In the genomic region with DNA sequence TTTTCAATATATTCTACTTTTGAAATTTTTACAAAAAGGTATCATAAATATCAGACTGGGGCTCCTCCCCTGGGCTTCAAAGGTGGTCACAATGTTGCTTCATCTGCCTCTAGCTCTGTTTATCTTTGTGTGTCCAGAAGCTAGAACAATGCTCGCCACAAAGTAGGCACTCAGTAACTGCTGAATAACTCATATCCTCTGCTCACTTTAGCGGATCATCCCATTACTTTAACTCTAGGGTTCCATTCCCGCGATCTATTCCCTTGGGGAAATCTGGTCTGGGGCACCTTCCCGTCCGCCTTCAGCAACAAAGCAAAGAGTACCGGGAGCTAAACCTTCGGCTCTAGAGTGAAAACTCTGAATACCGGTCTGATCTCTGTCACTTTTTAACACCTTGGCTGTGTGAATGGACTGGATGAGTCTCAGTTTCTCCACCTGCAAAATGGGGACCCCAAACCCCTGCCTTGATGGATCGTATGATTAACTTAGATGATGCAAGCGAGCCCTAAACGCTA, we compare ENCODE assay signal across 8 mouse cellular contexts. TPM values are rescaled to one million over a fixed set of nuclear protein-coding genes. Genes with fewer than 3 reads are reported as not detected.
DNase-seq lines count a peak whose midpoint lies in the region; ATAC-seq and TF ChIP-seq lines count a peak whose summit lies in the region.

No protein-coding gene starts in this region.

- peak; percentile 11 for DNase-seq in embryo, embryonic 10 days (ENCODE audit: low spot score)
- no peak for DNase-seq in embryo, embryonic 11 days
- DNase-seq in forebrain, postnatal 0 days = no peak
- no peak for DNase-seq in lung, postnatal 0 days (ENCODE audit: low spot score)
- no peak for DNase-seq in urinary bladder, postnatal 10 days (ENCODE audit: low spot score)
- DNase-seq in adrenal gland, postnatal 25 days = no peak

- peak overlapping the region; percentile 78 for H3K9ac ChIP-seq in forebrain, postnatal 0 days
- peak overlapping the region; percentile 83 for H3K9ac ChIP-seq in lung, postnatal 0 days (replicated peaks; ENCODE audit: low read depth)

- no peaks in the 10 kb centered on the region for H3K9me3 ChIP-seq in E14TG2a.4 (ENCODE audit: low read length)
- no peaks in the 10 kb centered on the region for H3K9me3 ChIP-seq in forebrain, postnatal 0 days (ENCODE audit: low read length)
- H3K9me3 ChIP-seq in lung, postnatal 0 days (ENCODE audit: low read length) = no peaks in the 10 kb centered on the region

- no peak for TF ChIP-seq CTCF in E14TG2a.4 (conservative IDR thresholded peaks at IDR 0.05; ENCODE audit: low read length)
- TF ChIP-seq CTCF in forebrain, postnatal 0 days (IDR thresholded peaks at IDR 0.05; ENCODE audit: low read depth) = no peak
- TF ChIP-seq CTCF in lung, postnatal 0 days (IDR thresholded peaks at IDR 0.05) = no peak

- ATAC-seq in forebrain, postnatal 0 days = no peak
- ATAC-seq in lung, postnatal 0 days = no peak
- no peak for ATAC-seq in megakaryocyte progenitor cell, adult 5-6 weeks (replicated peaks; ENCODE audit: poor library complexity)

- H3K36me3 ChIP-seq in E14TG2a.4 (ENCODE audit: insufficient read depth, low read length) = peaks cover 35% of the 10 kb centered on the region
- peaks cover 33% of the 10 kb centered on the region for H3K36me3 ChIP-seq in forebrain, postnatal 0 days (ENCODE audit: insufficient read depth)
- peaks cover 21% of the 10 kb centered on the region for H3K36me3 ChIP-seq in lung, postnatal 0 days (ENCODE audit: insufficient read depth, low read length)

- peaks cover 43% of the 10 kb centered on the region for H3K4me1 ChIP-seq in E14TG2a.4 (replicated peaks; ENCODE audit: low read depth, low read length)
- peaks cover 11% of the 10 kb centered on the region for H3K4me1 ChIP-seq in forebrain, postnatal 0 days (ENCODE audit: insufficient read depth)
- H3K4me1 ChIP-seq in lung, postnatal 0 days (ENCODE audit: insufficient read depth, low read depth, low read length) = no peaks in the 10 kb centered on the region

- 1% methylated on average over 12 of the region's 12 CpGs for WGBS in forebrain, postnatal 0 days
- 2% methylated on average over 12 of the region's 12 CpGs for WGBS in lung, postnatal 0 days

- H3K27ac ChIP-seq in forebrain, postnatal 0 days (ENCODE audit: low read depth, low read length) = peak overlapping the region; percentile 96
- H3K27ac ChIP-seq in lung, postnatal 0 days (ENCODE audit: low read length) = peak overlapping the region; percentile 95

- no peak for TF ChIP-seq EP300 in lung, postnatal 0 days (IDR thresholded peaks at IDR 0.05)

- peak overlapping the region; percentile 86 for H3K4me3 ChIP-seq in E14TG2a.4 (replicated peaks; ENCODE audit: low read length)
- H3K4me3 ChIP-seq in forebrain, postnatal 0 days (ENCODE audit: low read depth, low read length) = peak overlapping the region; percentile 89
- H3K4me3 ChIP-seq in lung, postnatal 0 days (ENCODE audit: low read depth, low read length) = peak overlapping the region; percentile 78

- no peaks in the 10 kb centered on the region for H3K27me3 ChIP-seq in E14TG2a.4 (ENCODE audit: insufficient read depth, low read length)
- H3K27me3 ChIP-seq in forebrain, postnatal 0 days (ENCODE audit: insufficient read depth, low read length) = no peaks in the 10 kb centered on the region
- no peaks in the 10 kb centered on the region for H3K27me3 ChIP-seq in lung, postnatal 0 days (replicated peaks; ENCODE audit: insufficient read depth, low read length)

- peak overlapping the region; percentile 58 for H3K4me2 ChIP-seq in forebrain, postnatal 0 days (ENCODE audit: low read depth)
- peak overlapping the region; percentile 54 for H3K4me2 ChIP-seq in lung, postnatal 0 days (replicated peaks; ENCODE audit: low read depth, low read length)

RNA-seq across cellular contexts. Expression of a gene that starts 0.8 kb away (rescaled TPM):
- total RNA-seq in forebrain, postnatal 0 days (2014; rRNA removed) = 96.5 and 122 TPM in 2 replicates
- 29.7 and 39.0 TPM in 2 replicates for polyA plus RNA-seq in forebrain, postnatal 0 days (2015; fragmentation: Nextera tagmentation; extraction: Ambion mirVana)
- polyA plus RNA-seq in lung, postnatal 0 days (2015; fragmentation: Nextera tagmentation; extraction: Ambion mirVana) = 20.3 and 23.4 TPM in 2 replicates
- total RNA-seq in megakaryocyte progenitor cell, adult 5-6 weeks (2015) = 9.1 and 9.6 TPM in 2 replicates
- total RNA-seq in megakaryocyte progenitor cell, adult 5-6 weeks (2017) = 20.2 and 27.5 TPM in 2 replicates
- total RNA-seq in adrenal gland, postnatal 25 days (2021) = 47.8 and 57.9 TPM in 2 replicates

RNA-seq across cellular contexts. Expression of a gene that starts 44.3 kb away (rescaled TPM):
- total RNA-seq in forebrain, postnatal 0 days (2014; rRNA removed) = 32.6 and 36.1 TPM in 2 replicates
- polyA plus RNA-seq in forebrain, postnatal 0 days (2015; fragmentation: Nextera tagmentation; extraction: Ambion mirVana) = 11.2 and 11.3 TPM in 2 replicates
- 4.0 and 4.5 TPM in 2 replicates for polyA plus RNA-seq in lung, postnatal 0 days (2015; fragmentation: Nextera tagmentation; extraction: Ambion mirVana)
- total RNA-seq in megakaryocyte progenitor cell, adult 5-6 weeks (2015) = 3.9 and 4.6 TPM in 2 replicates
- total RNA-seq in megakaryocyte progenitor cell, adult 5-6 weeks (2017) = 4.7 and 5.2 TPM in 2 replicates
- 33.0 and 36.1 TPM in 2 replicates for total RNA-seq in adrenal gland, postnatal 25 days (2021)
